Mouse (Mus musculus) midbrain, postnatal 0 days (tissue): ENCODE data around the gene Btbd17. TPM values are rescaled to one million over a fixed set of nuclear protein-coding genes. Genes with fewer than 3 reads are reported as not detected.
A peak's percentile ranks its signal among the peaks of the same experiment; 100 is the strongest.

ENCODE experiments used
- ATAC-seq: fragments of 200-750 bp; cut with Nextera tagmentation; 2 replicates; pipeline ENCODE4 v1.8.0; 2017; ENCODE audit warnings: moderate number of reproducible peaks, mild to moderate bottlenecking, moderate TSS enrichment, moderate library complexity; ENCODE audit not compliant: low FRiP score
- DNase-seq: peaks from one replicate; pipeline ENCODE4 v3.0.0-alpha.2; 2015; ENCODE audit warnings: low spot score
- H3K27ac ChIP-seq: fragments of 300-500 bp; sonication (generic); 2 replicates; pipeline ENCODE4 v1.5.1; 2014; ENCODE audit warnings: low read depth, mild to moderate bottlenecking, low read length, mixed read lengths
- H3K27me3 ChIP-seq: fragments of 300-500 bp; sonication (generic); 2 replicates; pipeline ENCODE4 v1.6.1; 2014; ENCODE audit warnings: low read length, control low read depth, mixed read lengths; ENCODE audit not compliant: insufficient read depth
- H3K36me3 ChIP-seq: fragments of 300-500 bp; sonication (generic); 2 replicates; pipeline ENCODE4 v1.6.1; 2014; ENCODE audit warnings: low read length, control low read depth, mixed read lengths; ENCODE audit not compliant: insufficient read depth
- H3K4me1 ChIP-seq: fragments of 300-500 bp; sonication (generic); 2 replicates; pipeline ENCODE4 v1.6.1; 2014; ENCODE audit warnings: mild to moderate bottlenecking, control low read depth, antibody characterized with exemption, low read length, mixed read lengths; ENCODE audit not compliant: insufficient read depth
- H3K4me2 ChIP-seq: fragments of 300-500 bp; sonication (generic); 2 replicates; pipeline ENCODE4 v1.6.1; 2014; ENCODE audit warnings: low read depth, mild to moderate bottlenecking, low read length, mixed read lengths; ENCODE audit not compliant: poor library complexity, severe bottlenecking
- H3K4me3 ChIP-seq: fragments of 300-500 bp; sonication (generic); 2 replicates; pipeline ENCODE4 v1.5.1; 2014; ENCODE audit warnings: low read depth, mild to moderate bottlenecking, low read length, moderate library complexity
- H3K9ac ChIP-seq: fragments of 300-500 bp; sonication (generic); replicated peaks from 2 replicates; pipeline ENCODE4 v1.6.1; 2014; ENCODE audit warnings: mild to moderate bottlenecking, low read length, moderate library complexity, mixed read lengths; ENCODE audit not compliant: poor library complexity, severe bottlenecking
- H3K9me3 ChIP-seq: fragments of 300-500 bp; sonication (generic); 2 replicates; pipeline ENCODE4 v1.6.1; 2016; ENCODE audit warnings: low read length, control low read depth
- CTCF ChIP-seq: IDR thresholded peaks from 2 replicates; pipeline ENCODE4 v1.5.1; 2016; ENCODE audit warnings: antibody characterized with exemption, mild to moderate bottlenecking
- WGBS: fragments of 180-500 bp; shearing (Covaris S2); extraction: QIAGEN DNeasy Blood & Tissue Kit; methylation state at CpG from one replicate; pipeline ENCODE4 v1.1.7; 2014; 5-methylcytosine and 5-hydroxymethylcytosine counted together
- polyA plus RNA-seq: library from polyadenylated mRNA; unstranded; fragments of >200 nt; fragmentation: Nextera tagmentation; extraction: Ambion mirVana; gene quantifications from 2 replicates; pipeline ENCODE4 v1.2.1, GENCODE M21; 2015
- total RNA-seq: library from RNA; depleted of rRNA; stranded (reverse); fragments of >200 nt; gene quantifications from 2 replicates; pipeline ENCODE4 v1.2.3, GENCODE M21; 2014

The Btbd17 gene
- total and polyA plus RNA-seq, 2 experiments from 2014 or later: 28.0 to 68.2 TPM

- H3K4me2 ChIP-seq: no peak overlapping the region
- no peaks in the 10 kb centered on the region for H3K9me3 ChIP-seq
- TF ChIP-seq CTCF: no peak
- no peaks in the 10 kb centered on the region for H3K4me1 ChIP-seq
- ATAC-seq (no peak), DNase-seq (no peak)
- H3K27ac ChIP-seq: no peak overlapping the region
- no peaks in the 10 kb centered on the region for H3K36me3 ChIP-seq
- H3K9ac ChIP-seq: no peak overlapping the region
- no peak overlapping the region for H3K4me3 ChIP-seq
- no peaks in the 10 kb centered on the region for H3K27me3 ChIP-seq
- 39% methylated on average over 2 of the region's 2 CpGs for WGBS
These were observed 23.4 kb upstream of the Btbd17 start for GRCm38 (mm10) chr11:114819110-114819509.

GRCm38 (mm10) chr11:114818185-114818584 lies 22.4 kb upstream of the Btbd17 start:
- Histone ChIP-seq H3K27ac (no peak overlapping the region), H3K4me3 (no peak overlapping the region), H3K4me2 (no peak overlapping the region), H3K4me1 (no peaks in the 10 kb centered on the region), H3K9me3 (no peaks in the 10 kb centered on the region), H3K27me3 (no peaks in the 10 kb centered on the region), H3K9ac (no peak overlapping the region), H3K36me3 (no peaks in the 10 kb centered on the region)
- WGBS: 96% methylated on average over 7 of the region's 7 CpGs
- DNase-seq (no peak), ATAC-seq (no peak)
- TF ChIP-seq CTCF: no peak

DNA sequence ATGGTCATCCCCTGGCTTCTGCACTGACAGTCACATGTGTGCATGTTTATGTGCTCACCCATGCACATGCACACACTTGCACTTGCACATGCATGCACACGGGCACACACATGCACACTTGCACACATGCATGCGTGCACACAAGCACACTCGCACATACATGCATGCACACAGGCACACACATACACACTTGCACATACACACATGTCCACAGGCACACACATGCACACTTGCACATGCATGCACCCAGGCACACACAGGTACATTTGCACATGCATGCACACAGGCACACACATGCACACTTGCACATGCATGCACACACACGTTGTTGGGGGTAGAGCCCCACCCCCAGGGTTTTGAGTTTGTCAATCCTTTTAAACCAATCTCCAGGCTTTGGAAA lies 21.2 kb upstream of the Btbd17 start:
- H3K4me1 ChIP-seq: no peaks in the 10 kb centered on the region
- no peak overlapping the region for H3K4me3 ChIP-seq
- DNase-seq: no peak
- no peak overlapping the region for H3K27ac ChIP-seq
- H3K36me3 ChIP-seq: no peaks in the 10 kb centered on the region
- H3K27me3 ChIP-seq: no peaks in the 10 kb centered on the region
- WGBS: 94% methylated on average over 4 of the region's 4 CpGs
- H3K4me2 ChIP-seq: no peak overlapping the region
- H3K9me3 ChIP-seq: no peaks in the 10 kb centered on the region
- no peak for ATAC-seq
- H3K9ac ChIP-seq: no peak overlapping the region
- TF ChIP-seq CTCF: no peak

DNA sequence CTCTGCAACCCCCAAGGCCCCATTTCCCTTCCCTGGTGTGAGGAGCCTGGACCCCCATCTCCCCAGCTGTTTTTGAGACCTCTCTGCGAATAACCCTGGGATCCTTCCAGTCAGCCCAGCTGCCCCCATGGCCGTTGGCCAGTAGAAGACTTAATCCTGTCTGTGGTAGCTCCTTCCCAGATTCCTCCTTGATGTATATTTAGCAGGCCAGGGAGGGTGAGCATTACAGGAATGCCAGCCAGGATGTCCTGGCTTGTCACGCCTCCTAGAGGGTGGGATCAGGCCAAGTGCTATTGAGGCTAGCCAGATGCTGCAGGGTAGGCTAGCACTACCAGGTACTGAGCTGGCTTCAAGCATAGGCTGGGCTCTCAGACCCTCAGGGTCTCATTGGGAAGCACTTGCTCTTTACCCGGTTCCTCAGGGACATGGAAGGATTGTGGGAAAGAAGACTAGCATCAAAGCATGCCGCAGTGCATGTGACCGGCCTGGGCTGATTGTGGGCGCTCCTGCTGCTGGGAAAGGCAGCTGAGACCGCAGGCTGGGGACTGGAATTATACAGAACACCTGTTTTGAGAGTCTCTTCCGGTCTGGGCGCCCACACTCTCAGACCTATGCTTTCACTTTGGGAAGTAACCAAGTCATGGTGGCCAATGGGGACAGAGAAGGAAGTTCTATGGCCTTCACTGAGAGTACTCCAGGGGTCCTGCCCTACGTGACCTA lies 19.3 kb upstream of the Btbd17 start:
- Histone ChIP-seq H3K9me3 (no peaks in the 10 kb centered on the region), H3K4me3 (no peak overlapping the region), H3K4me1 (no peaks in the 10 kb centered on the region), H3K9ac (no peak overlapping the region), H3K27me3 (no peaks in the 10 kb centered on the region), H3K36me3 (no peaks in the 10 kb centered on the region), H3K4me2 (no peak overlapping the region), H3K27ac (no peak overlapping the region)
- WGBS: 76% methylated on average over 11 of the region's 11 CpGs
- no peak for DNase-seq
- no peak for TF ChIP-seq CTCF
- ATAC-seq: no peak

GRCm38 (mm10) chr11:114812731-114813240 lies 17.0 kb upstream of the Btbd17 start:
- no peak overlapping the region for H3K9ac ChIP-seq
- peak; percentile 87 for TF ChIP-seq CTCF
- ATAC-seq (peak; percentile 23; the same call in 1 of the 2 replicates), DNase-seq (peak; percentile 88)
- no peaks in the 10 kb centered on the region for H3K36me3 ChIP-seq
- H3K9me3 ChIP-seq: no peaks in the 10 kb centered on the region
- no peak overlapping the region for H3K27ac ChIP-seq
- no peaks in the 10 kb centered on the region for H3K27me3 ChIP-seq
- WGBS: 13% methylated on average over 6 of the region's 6 CpGs
- no peak overlapping the region for H3K4me3 ChIP-seq
- no peak overlapping the region for H3K4me2 ChIP-seq
- no peaks in the 10 kb centered on the region for H3K4me1 ChIP-seq

DNA sequence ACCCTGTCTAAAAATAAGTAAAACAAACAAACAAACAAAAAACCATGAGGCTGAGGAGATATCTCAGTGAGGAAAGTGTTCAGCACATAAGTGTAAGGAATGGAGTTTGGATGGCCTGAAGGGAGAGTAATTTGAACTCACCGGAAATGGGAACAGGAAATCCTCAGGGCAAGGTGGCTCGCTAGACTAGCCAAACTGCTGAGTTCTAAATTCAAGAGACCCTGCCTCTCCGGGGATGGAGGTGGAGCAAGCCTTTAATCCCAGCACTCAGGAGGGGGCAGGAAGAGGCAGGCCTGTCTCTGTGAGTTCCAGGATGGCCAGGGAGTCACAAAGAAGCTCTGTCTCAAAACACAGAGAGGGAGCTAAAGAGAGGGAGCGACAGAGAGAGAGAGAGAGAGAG lies 14.6 kb upstream of the Btbd17 start:
- Histone ChIP-seq H3K9me3 (no peaks in the 10 kb centered on the region), H3K27me3 (no peaks in the 10 kb centered on the region), H3K36me3 (no peaks in the 10 kb centered on the region), H3K9ac (no peak overlapping the region), H3K4me2 (no peak overlapping the region), H3K4me1 (no peaks in the 10 kb centered on the region), H3K27ac (no peak overlapping the region), H3K4me3 (no peak overlapping the region)
- TF ChIP-seq CTCF: no peak
- WGBS: 25% methylated on average over 4 of the region's 4 CpGs
- DNase-seq (no peak), ATAC-seq (no peak)
